Mouse (Mus musculus) hindbrain, embryonic 10.5 days (tissue): Measurements from ENCODE around the gene Gak. TPM values are rescaled to one million over a fixed set of nuclear protein-coding genes. Genes with fewer than 3 reads are reported as not detected.

Source experiments
- DNase-seq: peaks from one replicate; pipeline ENCODE4 v3.0.0-alpha.2; 2017; ENCODE audit warnings: low spot score
- H3K27ac ChIP-seq: fragments of 300-500 bp; sonication (generic); 2 replicates; pipeline ENCODE4 v1.5.1; 2016; ENCODE audit warnings: mild to moderate bottlenecking, moderate library complexity
- H3K27me3 ChIP-seq: fragments of 300-500 bp; sonication (generic); 2 replicates; pipeline ENCODE4 v1.6.1; 2016; ENCODE audit warnings: mild to moderate bottlenecking; ENCODE audit not compliant: poor library complexity, insufficient read depth, severe bottlenecking
- H3K36me3 ChIP-seq: fragments of 300-500 bp; sonication (generic); 2 replicates; pipeline ENCODE4 v1.6.1; 2016; ENCODE audit warnings: mild to moderate bottlenecking, moderate library complexity
- H3K4me1 ChIP-seq: fragments of 300-500 bp; sonication (generic); replicated peaks from 2 replicates; pipeline ENCODE4 v1.6.1; 2016; ENCODE audit warnings: mild to moderate bottlenecking
- H3K4me3 ChIP-seq: fragments of 300-500 bp; sonication (generic); 2 replicates; pipeline ENCODE4 v1.5.1; 2016; ENCODE audit warnings: mild to moderate bottlenecking, moderate library complexity
- H3K9me3 ChIP-seq: fragments of 300-500 bp; sonication (generic); 2 replicates; pipeline ENCODE4 v1.6.1; 2016; ENCODE audit warnings: mild to moderate bottlenecking, moderate library complexity
- WGBS: fragments of 180-500 bp; shearing (Covaris S2); methylation state at CpG from one replicate; pipeline ENCODE4 v1.1.7; 2016; 5-methylcytosine and 5-hydroxymethylcytosine counted together
- polyA plus RNA-seq: library from polyadenylated mRNA; unstranded; fragments of >200 nt; fragmentation: Nextera tagmentation; extraction: Ambion mirVana; gene quantifications from 2 replicates; pipeline ENCODE4 v1.2.1, GENCODE M21; 2016

Gene Gak
- polyA plus RNA-seq, 1 experiment from 2014 or later = 58.0 TPM

DNA sequence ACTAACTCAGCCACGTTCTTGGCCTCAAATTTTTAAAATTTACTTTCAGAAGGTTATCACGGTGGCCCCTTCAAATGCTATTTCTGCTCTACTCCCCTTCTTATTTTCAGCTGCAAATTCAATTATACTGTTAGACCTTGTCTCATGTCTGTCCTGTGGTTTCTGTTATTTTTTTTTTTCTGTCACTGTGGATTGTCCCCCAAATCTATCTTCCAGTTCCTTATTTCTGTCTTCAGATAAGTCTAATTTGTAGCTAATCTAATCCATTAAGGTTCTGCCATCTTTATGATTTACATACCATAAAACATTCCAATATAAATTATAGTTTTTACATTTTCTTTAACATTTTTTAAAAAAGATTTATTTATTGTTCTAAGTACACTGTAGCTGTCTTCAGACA is 37.8 kb upstream of the Gak start:
- no peak overlapping the region for H3K4me3 ChIP-seq
- peaks cover 21% of the 10 kb centered on the region for H3K4me1 ChIP-seq
- DNase-seq = no peak
- 80% methylated on average over 2 of the region's 2 CpGs for WGBS
- peaks cover 11% of the 10 kb centered on the region for H3K36me3 ChIP-seq
- H3K9me3 ChIP-seq = no peaks in the 10 kb centered on the region
- H3K27ac ChIP-seq = no peak overlapping the region
- H3K27me3 ChIP-seq = peaks cover 9% of the 10 kb centered on the region; the same call in 1 of the 2 replicates

DNA sequence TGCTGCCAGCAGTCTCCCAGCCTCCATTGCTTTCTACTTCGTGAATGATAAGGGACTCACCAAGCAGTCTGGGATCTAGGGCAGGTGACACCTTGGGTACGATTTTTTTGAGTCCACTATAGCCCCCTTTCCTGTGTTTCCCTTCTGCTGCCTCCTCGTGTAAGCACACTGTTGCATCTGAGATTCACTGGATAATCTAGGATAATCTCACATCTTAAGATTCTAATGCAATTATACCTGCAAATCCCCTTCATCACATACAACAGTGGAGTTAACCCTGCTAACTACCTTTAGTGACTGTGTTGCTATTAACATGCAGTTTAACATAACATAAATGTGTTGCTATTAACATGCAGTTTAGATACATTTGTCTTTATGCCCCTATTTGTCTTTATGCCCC is 35.5 kb upstream of the Gak start:
- Histone ChIP-seq H3K4me1 (peaks cover 24% of the 10 kb centered on the region), H3K9me3 (no peaks in the 10 kb centered on the region), H3K27ac (no peak overlapping the region), H3K4me3 (no peak overlapping the region), H3K36me3 (no peaks in the 10 kb centered on the region), H3K27me3 (peaks cover 9% of the 10 kb centered on the region; the same call in 1 of the 2 replicates)
- no peak for DNase-seq
- WGBS = 46% methylated on average over 3 of the region's 3 CpGs

DNA sequence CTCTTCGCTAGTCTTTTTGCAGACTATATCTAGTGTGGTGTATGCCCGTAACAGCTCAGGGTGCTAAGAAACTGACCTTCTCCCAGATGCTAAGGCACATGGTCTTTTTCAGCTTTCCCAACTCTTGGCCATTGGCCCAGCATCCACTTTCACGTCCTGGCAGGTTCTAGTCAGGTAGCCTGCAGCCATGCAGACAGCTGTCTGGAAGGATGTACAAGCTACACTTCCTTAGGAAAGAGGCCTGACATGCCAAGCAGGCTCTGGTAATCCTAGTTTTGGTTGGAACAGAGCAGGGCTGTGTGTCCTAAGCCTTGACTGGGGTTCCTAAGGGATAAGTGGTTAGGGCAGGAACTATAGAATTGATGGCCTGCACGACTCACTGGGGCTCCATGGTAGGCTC is 33.2 kb upstream of the Gak start:
- 87% methylated on average over 4 of the region's 4 CpGs for WGBS
- no peak for DNase-seq
- H3K27ac ChIP-seq = no peak overlapping the region
- H3K9me3 ChIP-seq = no peaks in the 10 kb centered on the region
- H3K27me3 ChIP-seq = peaks cover 9% of the 10 kb centered on the region; the same call in 1 of the 2 replicates
- peaks cover 29% of the 10 kb centered on the region for H3K4me1 ChIP-seq
- H3K36me3 ChIP-seq = peaks cover 4% of the 10 kb centered on the region; the same call in 1 of the 2 replicates
- no peak overlapping the region for H3K4me3 ChIP-seq

DNA sequence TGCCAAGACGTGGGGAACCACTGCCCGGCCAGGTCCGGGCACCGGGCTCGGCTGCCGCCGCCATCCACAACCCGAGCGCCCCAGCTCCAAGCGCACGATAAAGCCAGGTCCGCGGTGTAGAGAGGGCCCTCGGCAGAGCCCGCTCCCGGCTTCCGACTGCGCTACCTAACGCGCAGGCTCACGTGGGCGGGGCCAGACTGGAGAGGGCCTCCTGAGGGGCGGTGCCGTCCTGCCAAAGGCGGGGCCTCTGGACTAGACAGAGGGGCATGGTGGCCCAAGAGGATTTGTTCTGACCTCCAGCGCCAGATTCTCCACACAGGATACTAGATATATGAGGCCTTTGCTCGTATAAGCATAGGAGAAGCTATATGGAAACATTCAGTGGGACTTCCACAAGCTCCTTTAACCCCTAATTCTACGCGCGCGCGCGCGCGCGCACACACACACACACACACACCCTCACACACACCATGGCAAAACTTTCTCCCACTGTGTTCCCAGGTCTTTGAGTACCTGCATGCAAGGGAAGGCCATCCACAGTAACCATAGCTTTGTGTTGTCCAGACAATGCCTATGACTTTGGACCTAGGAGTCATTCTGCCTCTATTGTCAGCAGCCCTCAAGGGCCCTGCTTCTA is 31.2 kb upstream of the Gak start:
- H3K27ac ChIP-seq = peak overlapping the region; percentile 91
- 11% methylated on average over 36 of the region's 36 CpGs for WGBS
- peak overlapping the region; percentile 87 for H3K4me3 ChIP-seq

DNA sequence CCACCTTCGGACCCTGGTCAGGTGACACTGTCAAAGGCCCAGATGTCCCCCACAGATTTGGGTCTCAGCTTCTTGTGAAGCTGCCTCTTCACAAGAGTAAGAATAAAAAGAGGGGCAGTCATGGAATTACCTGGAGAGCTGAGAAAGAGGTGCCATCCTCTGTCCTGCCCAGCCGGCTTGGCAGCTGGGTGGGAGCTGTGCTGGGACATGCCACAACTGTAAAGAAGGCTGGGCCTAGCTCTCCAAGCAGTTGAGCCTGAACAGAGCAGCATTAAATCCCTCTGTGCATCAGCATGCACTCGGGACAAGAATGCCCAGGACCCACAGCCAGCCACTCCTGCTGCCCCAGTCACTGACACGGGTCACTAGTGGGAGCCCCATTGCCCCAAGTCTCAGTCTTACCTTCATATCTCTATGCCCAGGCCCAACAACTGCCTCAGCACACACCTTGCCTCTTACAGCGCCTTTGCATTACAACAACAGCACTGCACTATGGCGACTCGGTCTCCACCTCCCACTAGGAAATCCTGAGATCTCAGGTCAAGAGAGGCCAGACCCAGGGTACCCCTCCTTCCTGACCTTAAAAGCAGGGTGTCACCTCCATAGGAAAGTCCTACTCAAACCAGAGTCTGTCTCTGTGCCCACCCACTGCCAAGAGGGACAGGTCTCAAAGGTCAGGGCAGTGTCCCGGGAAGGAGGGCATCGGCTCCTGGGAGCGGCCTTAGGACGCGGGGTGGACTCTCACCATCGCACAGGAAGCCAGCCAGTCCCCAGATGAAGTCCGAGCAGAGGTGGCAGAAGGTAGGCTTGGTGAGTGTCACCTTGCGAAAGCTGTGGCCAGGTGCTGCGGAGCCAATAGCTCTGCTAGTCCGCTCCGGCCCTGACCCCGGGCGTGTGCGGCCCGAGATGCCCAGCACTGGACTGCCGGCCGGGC is 30.4 kb upstream of the Gak start, which contains the start of gene Idua:
Gene Idua (plus strand): TSS at position 634 of the 934 bp plus-strand sequence.
- DNase-seq = no peak
- peak within 1 kb of the TSS; percentile 87 for H3K4me3 ChIP-seq
- 11% methylated on average over 24 of the region's 24 CpGs for WGBS
- peak within 1 kb of the TSS; percentile 91 for H3K27ac ChIP-seq
- peaks cover 9% of the 10 kb centered on the region; the same call in 1 of the 2 replicates for H3K27me3 ChIP-seq
- peaks cover 29% of the 10 kb centered on the region for H3K4me1 ChIP-seq
- no peaks in the 10 kb centered on the region for H3K9me3 ChIP-seq
- H3K36me3 ChIP-seq = peaks cover 31% of the 10 kb centered on the region

More for the DNA sequence above, 31.2 kb upstream of the Gak start:
- peak; percentile 89 for DNase-seq
- H3K9me3 ChIP-seq = no peaks in the 10 kb centered on the region
- H3K4me1 ChIP-seq = peaks cover 29% of the 10 kb centered on the region
- H3K27me3 ChIP-seq = peaks cover 9% of the 10 kb centered on the region; the same call in 1 of the 2 replicates
- peaks cover 23% of the 10 kb centered on the region for H3K36me3 ChIP-seq

DNA sequence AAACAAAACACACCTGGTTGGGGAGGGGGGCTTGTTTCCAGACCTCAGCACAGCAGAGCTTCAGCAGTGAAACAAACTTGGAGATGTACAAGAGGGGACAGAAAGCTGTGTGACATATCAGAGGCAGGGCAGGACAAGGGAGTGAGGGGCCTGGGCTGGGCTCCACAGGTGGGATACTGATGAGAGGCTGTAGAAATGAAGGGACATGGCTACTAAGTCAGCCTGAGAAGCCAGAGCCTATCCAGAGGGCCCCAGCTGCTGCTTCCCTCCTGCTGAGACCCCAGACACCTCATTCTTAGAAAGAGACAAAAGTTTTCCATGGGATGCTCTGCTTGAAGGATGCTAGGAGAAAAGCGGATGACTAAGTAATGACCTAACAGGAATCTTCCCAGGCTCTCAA is 29.1 kb upstream of the Gak start:
- Histone ChIP-seq H3K4me3 (no peak overlapping the region), H3K27me3 (peaks cover 5% of the 10 kb centered on the region; the same call in 1 of the 2 replicates), H3K36me3 (peaks cover 44% of the 10 kb centered on the region), H3K27ac (no peak overlapping the region), H3K9me3 (no peaks in the 10 kb centered on the region), H3K4me1 (peaks cover 29% of the 10 kb centered on the region)
- WGBS = 78% methylated on average over 1 of the region's 1 CpGs
- no peak for DNase-seq

DNA sequence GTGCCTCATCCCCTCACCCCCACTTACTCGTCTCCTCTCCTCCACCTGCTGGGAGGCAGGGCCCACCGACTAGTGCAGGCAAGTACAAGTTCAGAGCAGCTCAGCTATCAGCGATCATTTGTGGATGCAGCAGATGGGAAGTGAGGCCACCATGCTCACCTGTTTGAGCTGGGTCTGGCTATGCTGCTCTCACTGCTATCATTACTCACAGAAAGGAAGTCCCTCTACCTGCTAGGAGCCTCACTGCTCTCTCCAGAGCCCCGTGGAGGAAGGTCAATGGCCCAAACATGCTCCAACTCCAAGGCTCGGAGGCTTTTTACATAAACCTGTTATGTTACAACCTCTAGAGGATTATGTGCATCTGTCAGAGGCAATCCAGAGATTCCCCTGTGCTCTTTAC is 27.9 kb upstream of the Gak start:
- DNase-seq = no peak
- Histone ChIP-seq H3K4me3 (no peak overlapping the region), H3K4me1 (peaks cover 29% of the 10 kb centered on the region), H3K9me3 (no peaks in the 10 kb centered on the region), H3K36me3 (peaks cover 56% of the 10 kb centered on the region), H3K27ac (no peak overlapping the region), H3K27me3 (0 out of 2 replicates have a peak, but pooled peaks cover under 1% of the 10 kb centered on the region)
- WGBS = 74% methylated on average over 5 of the region's 5 CpGs

DNA sequence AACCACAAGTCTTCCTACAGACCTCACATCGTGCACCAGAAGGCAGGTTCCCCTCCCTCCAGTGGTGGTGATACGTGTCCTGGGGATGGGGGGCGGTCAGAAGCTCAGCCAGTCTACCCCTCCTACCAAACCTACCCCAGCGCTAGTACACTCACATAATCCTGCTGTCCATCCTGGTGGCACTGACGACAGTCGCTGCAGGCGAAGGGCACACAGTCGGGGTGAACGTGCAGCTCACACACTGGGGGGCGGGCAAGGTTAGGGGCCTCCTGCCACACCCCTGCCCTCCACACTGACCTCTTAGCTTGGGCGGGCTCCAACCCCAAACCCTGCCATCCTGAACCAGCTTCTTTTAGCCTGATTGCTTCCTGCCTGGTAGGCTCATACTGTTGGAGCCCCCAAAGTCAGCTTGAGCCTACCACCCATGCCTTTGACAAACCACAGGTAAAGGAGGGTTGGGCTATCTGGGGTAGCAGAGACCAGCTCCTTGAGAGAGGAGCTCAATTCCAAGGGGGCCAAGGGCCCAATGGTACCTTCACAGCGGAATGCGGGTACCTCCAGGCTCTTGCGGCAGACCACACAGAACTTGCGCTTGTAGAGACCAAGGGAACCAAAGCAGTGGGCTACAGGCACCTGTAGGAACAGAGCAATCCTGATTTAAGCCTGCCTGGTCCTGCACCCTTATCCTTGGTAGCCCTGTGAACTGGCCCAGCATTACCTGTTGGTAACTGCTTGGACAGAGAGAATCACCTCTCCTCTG is 26.5 kb upstream of the Gak start:
- H3K27ac ChIP-seq = no peak overlapping the region
- DNase-seq = no peak
- H3K9me3 ChIP-seq = no peaks in the 10 kb centered on the region
- 93% methylated on average over 15 of the region's 15 CpGs for WGBS
- H3K4me3 ChIP-seq = no peak overlapping the region
- H3K36me3 ChIP-seq = peaks cover 65% of the 10 kb centered on the region
- peaks cover 28% of the 10 kb centered on the region for H3K4me1 ChIP-seq
- H3K27me3 ChIP-seq = no peaks in the 10 kb centered on the region

DNA sequence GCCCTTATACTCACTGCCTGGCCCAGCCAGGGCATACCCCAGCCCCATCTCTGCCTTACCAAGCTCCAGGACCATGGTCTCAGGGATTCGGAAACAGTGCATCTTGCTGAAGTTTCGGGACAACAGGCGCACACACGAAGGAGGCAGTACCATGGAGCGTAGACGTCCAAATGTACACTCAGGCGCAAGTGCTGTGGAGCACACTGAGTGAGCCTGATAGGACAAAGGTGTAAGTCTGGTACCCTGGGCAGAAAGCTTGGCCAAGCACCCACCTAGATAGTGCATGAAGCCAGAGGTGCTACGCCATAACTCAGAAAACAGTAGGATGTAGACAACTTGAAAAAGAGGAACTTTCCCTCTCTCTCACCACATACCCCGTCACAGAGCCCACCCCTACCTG is 25.8 kb upstream of the Gak start:
- DNase-seq = no peak
- H3K4me1 ChIP-seq = peaks cover 24% of the 10 kb centered on the region

DNA sequence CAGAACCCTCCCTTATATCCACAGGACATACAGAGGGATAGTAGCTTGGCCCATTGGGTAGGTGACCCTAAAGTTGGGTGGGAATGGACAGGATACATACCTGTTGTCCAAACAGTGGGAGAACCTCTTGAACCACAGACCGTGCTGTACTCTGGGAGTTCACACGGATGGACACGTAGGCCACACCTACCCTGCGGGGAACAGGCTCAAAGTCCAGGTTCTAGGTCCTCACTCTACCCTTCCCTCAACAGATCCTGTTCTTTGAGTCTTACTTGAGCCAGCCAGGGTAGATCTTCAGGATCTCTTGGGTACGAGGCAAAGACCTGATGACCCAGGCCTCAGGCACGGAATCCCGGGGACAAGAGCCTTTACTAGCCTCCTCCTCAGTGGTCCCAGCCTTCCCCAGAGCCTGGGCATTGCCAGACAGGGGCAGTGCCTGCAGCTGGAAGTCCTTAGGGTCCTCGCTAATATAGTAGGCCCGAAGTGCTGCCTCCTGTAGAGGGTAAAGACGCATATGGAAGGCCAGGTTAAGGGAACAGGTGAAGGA is 25.0 kb upstream of the Gak start:
- Histone ChIP-seq H3K27me3 (no peaks in the 10 kb centered on the region), H3K27ac (no peak overlapping the region), H3K4me3 (no peak overlapping the region), H3K9me3 (no peaks in the 10 kb centered on the region), H3K36me3 (peaks cover 80% of the 10 kb centered on the region), H3K4me1 (peaks cover 16% of the 10 kb centered on the region)
- DNase-seq = no peak
- WGBS = 95% methylated on average over 10 of the region's 10 CpGs

More for the DNA sequence above, 25.8 kb upstream of the Gak start:
- Histone ChIP-seq H3K36me3 (peaks cover 72% of the 10 kb centered on the region), H3K27ac (no peak overlapping the region), H3K4me3 (no peak overlapping the region), H3K9me3 (no peaks in the 10 kb centered on the region), H3K27me3 (no peaks in the 10 kb centered on the region)
- 95% methylated on average over 9 of the region's 9 CpGs for WGBS

DNA sequence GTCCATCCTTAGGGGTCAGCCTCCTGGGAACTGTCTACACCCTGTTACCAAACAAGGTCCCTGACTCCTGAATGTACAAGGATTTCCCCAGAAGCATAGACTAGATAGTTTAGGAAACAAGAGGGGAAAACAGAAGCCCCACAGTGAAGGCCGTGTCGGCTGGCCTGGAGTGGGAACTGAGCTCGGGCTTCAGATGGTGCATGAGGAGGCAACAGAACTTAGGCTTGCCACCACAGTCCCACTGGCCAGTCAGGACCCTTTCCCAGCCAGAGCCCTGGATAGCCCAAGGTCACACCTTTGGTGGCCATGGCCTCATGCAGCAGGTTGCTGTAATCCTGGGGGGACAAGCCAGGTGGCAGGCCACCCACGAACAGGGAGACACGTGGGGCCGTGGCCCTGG is 23.8 kb upstream of the Gak start:
- peaks cover 92% of the 10 kb centered on the region for H3K36me3 ChIP-seq
- 86% methylated on average over 6 of the region's 6 CpGs for WGBS
- H3K27me3 ChIP-seq = no peaks in the 10 kb centered on the region
- no peak overlapping the region for H3K4me3 ChIP-seq
- H3K9me3 ChIP-seq = no peaks in the 10 kb centered on the region
- no peak for DNase-seq
- H3K27ac ChIP-seq = no peak overlapping the region
- peaks cover 4% of the 10 kb centered on the region; the same call in 1 of the 2 replicates for H3K4me1 ChIP-seq

DNA sequence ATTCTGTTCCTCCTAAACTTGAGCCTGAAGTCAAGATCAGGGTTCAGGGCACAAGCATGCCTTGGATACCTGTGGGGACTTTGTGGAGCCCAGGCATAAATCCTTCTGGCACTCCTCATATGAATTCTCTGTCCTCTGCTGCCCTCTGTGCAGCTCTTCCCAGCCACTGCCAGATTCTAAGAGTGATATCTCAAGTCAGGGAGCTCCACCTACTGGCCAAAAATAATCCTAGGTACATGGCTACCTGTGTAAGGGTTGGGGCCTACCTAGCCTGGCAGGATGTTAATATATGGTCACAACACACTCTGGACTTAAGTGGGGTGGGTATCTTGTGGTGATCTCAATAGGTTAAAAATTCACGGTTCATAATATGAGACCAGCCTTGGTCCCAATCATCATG is 22.3 kb upstream of the Gak start:
- Histone ChIP-seq H3K9me3 (no peaks in the 10 kb centered on the region), H3K4me1 (no peaks in the 10 kb centered on the region), H3K27me3 (no peaks in the 10 kb centered on the region), H3K4me3 (no peak overlapping the region), H3K27ac (no peak overlapping the region), H3K36me3 (peaks cover 93% of the 10 kb centered on the region)
- DNase-seq = peak; percentile 12
- 63% methylated on average over 1 of the region's 1 CpGs for WGBS
